Mouse (Mus musculus) cortical plate, adult 2 months (tissue): ENCODE data around the gene Gm18596. TPM values are rescaled to one million over a fixed set of nuclear protein-coding genes. Genes with fewer than 3 reads are reported as not detected.

Experiments used
- H3K27ac ChIP-seq: fragments of 200-500 bp; 2 replicates; pipeline ENCODE4 v1.5.1; 2012; ENCODE audit warnings: low read length, control low read depth, inconsistent platforms; ENCODE audit not compliant: insufficient read depth
- H3K4me1 ChIP-seq: fragments of 200-500 bp; 2 replicates; pipeline ENCODE4 v1.6.1; 2011; ENCODE audit warnings: low read length; ENCODE audit not compliant: control insufficient read depth, insufficient read depth
- H3K4me3 ChIP-seq: fragments of 200-500 bp; 2 replicates; pipeline ENCODE4 v1.5.1; 2011; ENCODE audit warnings: mild to moderate bottlenecking, low read length, control low read depth; ENCODE audit not compliant: insufficient read depth
- CTCF ChIP-seq: fragments of 200-500 bp; IDR thresholded peaks from 2 replicates; pipeline ENCODE4 v1.5.1; 2011; ENCODE audit warnings: mild to moderate bottlenecking, control low read depth, low read length; ENCODE audit not compliant: insufficient read depth; ENCODE audit errors: extremely low read depth
- POLR2A ChIP-seq: fragments of 200-500 bp; IDR thresholded peaks from 2 replicates; pipeline ENCODE4 v1.6.1; 2011; ENCODE audit warnings: mild to moderate bottlenecking, low read length, control low read depth; ENCODE audit not compliant: insufficient read depth; ENCODE audit errors: extremely low read depth
- polyA plus RNA-seq: library from polyadenylated mRNA; depleted of rRNA; stranded (reverse); fragments of >200 nt; gene quantifications from 2 replicates; pipeline ENCODE4 v1.2.3, GENCODE M21; 2012; rRNA removed

Gene Gm18596
- polyA plus RNA-seq, 1 experiment, result not detected

- Histone ChIP-seq H3K27ac (no peak within 1 kb of the TSS), H3K4me1 (no peaks in the 10 kb centered on the region), H3K4me3 (no peak within 1 kb of the TSS)
- TF ChIP-seq CTCF (no peak), POLR2A (no peak)
These were observed 36.1 kb downstream of the Gm18596 start, which contains the start of gene Gm10272 for GRCm38 (mm10) chr10:77706326-77706725. Gene Gm10272 (plus strand): TSS chr10:77706626.

GRCm38 (mm10) chr10:77697133-77697532 is 45.3 kb downstream of the Gm18596 start, which contains the start of gene Gm9508:
Gene Gm9508 (minus strand): TSS chr10:77697233.
- TF ChIP-seq CTCF (no peak), POLR2A (no peak)
- Histone ChIP-seq H3K4me3 (no peak within 1 kb of the TSS), H3K4me1 (no peaks in the 10 kb centered on the region), H3K27ac (no peak within 1 kb of the TSS)

Other genes with a start within 250 kb of the Gm18596 start
- 34.5 and 35.1 TPM in 2 replicates for gene Fam207a, start 226.9 kb downstream of the Gm18596 start, polyA plus RNA-seq
- gene Itgb2, start 212.4 kb downstream of the Gm18596 start, polyA plus RNA-seq, result 6.1 and 7.3 TPM in 2 replicates
- 111 and 113 TPM in 2 replicates for gene Pttg1ip, start 160.9 kb downstream of the Gm18596 start, polyA plus RNA-seq
- gene Sumo3, start 136.5 kb downstream of the Gm18596 start, polyA plus RNA-seq, result 270 and 272 TPM in 2 replicates
- 9.3 TPM in 1 of 2 replicates, not detected in the other for gene Gm49325, start 136.4 kb downstream of the Gm18596 start, polyA plus RNA-seq
- 38.8 and 40.7 TPM in 2 replicates for gene Ube2g2, start 120.4 kb downstream of the Gm18596 start, polyA plus RNA-seq
- gene Tspear, start 56.1 kb downstream of the Gm18596 start, polyA plus RNA-seq, result 0.29 TPM in 1 of 2 replicates, not detected in the other
- not detected in 2 replicates for gene Gm19402, start 51.9 kb downstream of the Gm18596 start, polyA plus RNA-seq
- not detected in 2 replicates for gene Gm9508, start 45.4 kb downstream of the Gm18596 start, polyA plus RNA-seq
- gene Gm10272, start 36.0 kb downstream of the Gm18596 start, polyA plus RNA-seq, result not detected in 2 replicates
- gene Gm10024, start 31.2 kb downstream of the Gm18596 start, polyA plus RNA-seq, result not detected in 2 replicates
- not detected in 2 replicates for gene Gm10142, start 26.8 kb downstream of the Gm18596 start, polyA plus RNA-seq
- gene Krtap12-1, start 22.0 kb downstream of the Gm18596 start, polyA plus RNA-seq, result not detected in 2 replicates
- not detected in 2 replicates for gene Gm10100, start 16.2 kb downstream of the Gm18596 start, polyA plus RNA-seq
- gene Gm9736, start 8.7 kb upstream of the Gm18596 start, polyA plus RNA-seq, result not detected in 2 replicates
- not detected in 2 replicates for gene Gm3233, start 17.0 kb upstream of the Gm18596 start, polyA plus RNA-seq
- gene Gm3238, start 28.7 kb upstream of the Gm18596 start, polyA plus RNA-seq, result not detected in 2 replicates
- not detected in 2 replicates for gene Gm7138, start 34.3 kb upstream of the Gm18596 start, polyA plus RNA-seq
- not detected in 2 replicates for gene Gm3250, start 39.9 kb upstream of the Gm18596 start, polyA plus RNA-seq
- gene Gm7137, start 45.6 kb upstream of the Gm18596 start, polyA plus RNA-seq, result not detected in 2 replicates
- gene Gm9639, start 52.4 kb upstream of the Gm18596 start, polyA plus RNA-seq, result not detected in 2 replicates
- not detected in 2 replicates for gene Gm19668, start 56.5 kb upstream of the Gm18596 start, polyA plus RNA-seq
- gene Gm9507, start 69.2 kb upstream of the Gm18596 start, polyA plus RNA-seq, result not detected in 2 replicates
- gene Gm2696, start 72.0 kb upstream of the Gm18596 start, polyA plus RNA-seq, result not detected in 2 replicates
- gene Krtap10-4, start 84.5 kb upstream of the Gm18596 start, polyA plus RNA-seq, result not detected in 2 replicates
- gene Krtap10-10, start 93.3 kb upstream of the Gm18596 start, polyA plus RNA-seq, result not detected in 2 replicates
- gene Gm36176, start 104.2 kb upstream of the Gm18596 start, polyA plus RNA-seq, result not detected in 2 replicates
- 0.15 TPM in 1 of 2 replicates, not detected in the other for gene Gm10318, start 110.2 kb upstream of the Gm18596 start, polyA plus RNA-seq
- not detected in 2 replicates for gene Gm3285, start 119.3 kb upstream of the Gm18596 start, polyA plus RNA-seq
- gene Lrrc3, start 159.9 kb upstream of the Gm18596 start, polyA plus RNA-seq, result 7.3 and 7.7 TPM in 2 replicates
- 30.8 and 32.0 TPM in 2 replicates for gene Trpm2, start 227.9 kb upstream of the Gm18596 start, polyA plus RNA-seq
- gene 1810043G02Rik, start 235.9 kb upstream of the Gm18596 start, polyA plus RNA-seq, result 74.0 and 74.4 TPM in 2 replicates